Mouse (Mus musculus) small intestine, adult 2 months (tissue): ENCODE data around the gene Mettl27.

Experiments used
- CTCF ChIP-seq: fragments of 200-500 bp; IDR thresholded peaks from 2 replicates; pipeline ENCODE4 v1.5.1; 2012; ENCODE audit warnings: low read depth, mild to moderate bottlenecking, control low read depth, inconsistent platforms, low read length, moderate library complexity, mixed read lengths; ENCODE audit not compliant: insufficient replicate concordance, insufficient read length; ENCODE audit errors: extremely low read depth
- POLR2A ChIP-seq: fragments of 200-500 bp; IDR thresholded peaks from 2 replicates; pipeline ENCODE4 v1.6.1; 2012; ENCODE audit warnings: low read depth, mild to moderate bottlenecking, control low read depth, inconsistent platforms, low read length, moderate library complexity

- TF ChIP-seq CTCF (peak; percentile 12; the same call in 1 of the 2 replicates), POLR2A (no peak)
Measured at GRCm38 (mm10) chr5:134986298-134987268, 54.4 kb downstream of the Mettl27 start.
